Mouse (Mus musculus) limb, embryonic 10.5 days (tissue): ENCODE measurements around the gene Lurap1l. TPM values are rescaled to one million over a fixed set of nuclear protein-coding genes. Genes with fewer than 3 reads are reported as not detected.
"Not testable (repeated sequence)": the region's sequence is repeated elsewhere in the genome, so short reads cannot be mapped to it uniquely, and the experiment has no call there.

Source experiments
- DNase-seq: peaks from one replicate; pipeline ENCODE4 v3.0.0-alpha.2; 2017; ENCODE audit warnings: low spot score
- H3K27ac ChIP-seq: fragments of 300-500 bp; sonication (generic); 2 replicates; pipeline ENCODE4 v1.5.1; 2016; ENCODE audit warnings: mild to moderate bottlenecking
- H3K27me3 ChIP-seq: fragments of 300-500 bp; sonication (generic); 2 replicates; pipeline ENCODE4 v1.6.1; 2016; ENCODE audit warnings: low read depth, mild to moderate bottlenecking; ENCODE audit not compliant: poor library complexity, severe bottlenecking
- H3K36me3 ChIP-seq: fragments of 300-500 bp; sonication (generic); 2 replicates; pipeline ENCODE4 v1.6.1; 2016; ENCODE audit warnings: mild to moderate bottlenecking, moderate library complexity
- H3K4me1 ChIP-seq: fragments of 300-500 bp; sonication (generic); 2 replicates; pipeline ENCODE4 v1.6.1; 2016
- H3K4me3 ChIP-seq: fragments of 300-500 bp; sonication (generic); 2 replicates; pipeline ENCODE4 v1.5.1; 2016; ENCODE audit warnings: mild to moderate bottlenecking, moderate library complexity
- H3K9me3 ChIP-seq: fragments of 300-500 bp; sonication (generic); replicated peaks from 2 replicates; pipeline ENCODE4 v1.6.1; 2016; ENCODE audit warnings: mild to moderate bottlenecking
- WGBS: fragments of 180-500 bp; shearing (Covaris S2); methylation state at CpG from one replicate; pipeline ENCODE4 v1.1.7; 2016; 5-methylcytosine and 5-hydroxymethylcytosine counted together
- polyA plus RNA-seq: library from polyadenylated mRNA; unstranded; fragments of >200 nt; fragmentation: Nextera tagmentation; extraction: Ambion mirVana; gene quantifications from 2 replicates; pipeline ENCODE4 v1.2.1, GENCODE M21; 2016

The Lurap1l gene
- polyA plus RNA-seq, 1 experiment from 2014 or later, result 1.4 TPM

DNA sequence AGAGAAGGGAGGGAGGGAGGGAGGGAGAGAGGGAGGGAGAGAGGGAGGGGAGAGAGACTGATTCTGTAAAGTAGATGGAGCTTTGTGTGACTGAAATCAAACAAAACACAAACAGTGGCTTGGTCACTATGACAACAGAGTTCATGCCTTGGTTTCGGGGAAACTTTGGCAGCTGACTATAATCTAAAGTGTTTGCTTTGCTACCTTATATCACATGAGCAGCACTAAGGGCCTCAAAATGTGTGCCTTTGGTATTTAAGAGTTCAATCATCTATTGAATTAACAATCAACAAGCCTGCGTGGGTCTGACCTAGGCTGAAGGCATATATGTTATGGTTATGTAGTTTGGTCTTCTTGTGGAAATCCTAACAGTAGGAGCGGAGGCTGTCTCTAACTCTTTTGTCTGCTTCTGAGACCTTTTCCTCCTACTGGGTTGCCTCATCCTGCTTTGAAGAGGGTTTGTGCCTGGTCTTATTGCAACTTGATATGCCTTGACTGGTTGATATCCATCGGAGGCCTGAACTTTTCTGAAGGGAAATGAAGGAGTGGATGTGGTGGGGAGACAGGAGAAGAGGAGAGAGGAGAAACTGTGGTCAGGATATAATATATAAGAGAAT is 15.1 kb upstream of the Lurap1l start:
- no peaks in the 10 kb centered on the region for H3K4me1 ChIP-seq
- WGBS, result 78% methylated on average over 4 of the region's 4 CpGs

GRCm38 (mm10) chr4:80906726-80907125 is 3.7 kb upstream of the Lurap1l start:
- H3K27me3 ChIP-seq, result no peaks in the 10 kb centered on the region
- H3K27ac ChIP-seq, result no peak overlapping the region
- H3K4me1 ChIP-seq, result peaks cover 6% of the 10 kb centered on the region; the same call in 1 of the 2 replicates
- no peak for DNase-seq
- WGBS, result 84% methylated on average over 3 of the region's 3 CpGs
- H3K36me3 ChIP-seq, result no peaks in the 10 kb centered on the region
- H3K9me3 ChIP-seq, result no peaks in the 10 kb centered on the region
- H3K4me3 ChIP-seq, result no peak overlapping the region

More for the DNA sequence above, 15.1 kb upstream of the Lurap1l start:
- no peak for DNase-seq
- Histone ChIP-seq H3K9me3 (no peaks in the 10 kb centered on the region), H3K36me3 (no peaks in the 10 kb centered on the region), H3K27me3 (no peaks in the 10 kb centered on the region), H3K4me3 (no peak overlapping the region), H3K27ac (no peak overlapping the region)

DNA sequence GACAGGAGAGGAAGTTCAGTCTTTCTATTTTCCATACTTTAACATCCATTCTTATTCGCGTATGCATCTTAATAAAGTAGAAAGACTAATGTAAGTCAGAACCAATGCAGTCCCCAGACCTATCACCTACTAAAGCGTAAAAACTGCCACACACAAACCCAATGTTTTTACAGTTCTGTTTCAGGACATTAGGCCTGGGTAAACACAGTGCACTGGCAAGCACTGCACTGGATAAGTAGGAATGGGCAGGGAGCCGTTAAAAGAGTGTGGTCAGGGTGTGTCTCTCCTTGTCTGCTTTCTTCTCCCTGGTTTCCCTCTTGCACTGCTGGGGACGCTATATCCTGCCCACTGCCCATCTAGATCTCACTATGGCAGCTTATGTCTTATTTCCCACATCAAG is 2.5 kb upstream of the Lurap1l start:
- Histone ChIP-seq H3K9me3 (no peaks in the 10 kb centered on the region), H3K36me3 (no peaks in the 10 kb centered on the region), H3K27ac (no peak overlapping the region), H3K27me3 (no peaks in the 10 kb centered on the region), H3K4me3 (no peak overlapping the region), H3K4me1 (peaks cover 12% of the 10 kb centered on the region; the same call in 1 of the 2 replicates)
- DNase-seq, result no peak
- 76% methylated on average over 5 of the region's 5 CpGs for WGBS

- Histone ChIP-seq H3K4me1 (peaks cover 12% of the 10 kb centered on the region; the same call in 1 of the 2 replicates), H3K9me3 (no peaks in the 10 kb centered on the region)
Observed at GRCm38 (mm10) chr4:80908902-80909301, 1.5 kb upstream of the Lurap1l start.

DNA sequence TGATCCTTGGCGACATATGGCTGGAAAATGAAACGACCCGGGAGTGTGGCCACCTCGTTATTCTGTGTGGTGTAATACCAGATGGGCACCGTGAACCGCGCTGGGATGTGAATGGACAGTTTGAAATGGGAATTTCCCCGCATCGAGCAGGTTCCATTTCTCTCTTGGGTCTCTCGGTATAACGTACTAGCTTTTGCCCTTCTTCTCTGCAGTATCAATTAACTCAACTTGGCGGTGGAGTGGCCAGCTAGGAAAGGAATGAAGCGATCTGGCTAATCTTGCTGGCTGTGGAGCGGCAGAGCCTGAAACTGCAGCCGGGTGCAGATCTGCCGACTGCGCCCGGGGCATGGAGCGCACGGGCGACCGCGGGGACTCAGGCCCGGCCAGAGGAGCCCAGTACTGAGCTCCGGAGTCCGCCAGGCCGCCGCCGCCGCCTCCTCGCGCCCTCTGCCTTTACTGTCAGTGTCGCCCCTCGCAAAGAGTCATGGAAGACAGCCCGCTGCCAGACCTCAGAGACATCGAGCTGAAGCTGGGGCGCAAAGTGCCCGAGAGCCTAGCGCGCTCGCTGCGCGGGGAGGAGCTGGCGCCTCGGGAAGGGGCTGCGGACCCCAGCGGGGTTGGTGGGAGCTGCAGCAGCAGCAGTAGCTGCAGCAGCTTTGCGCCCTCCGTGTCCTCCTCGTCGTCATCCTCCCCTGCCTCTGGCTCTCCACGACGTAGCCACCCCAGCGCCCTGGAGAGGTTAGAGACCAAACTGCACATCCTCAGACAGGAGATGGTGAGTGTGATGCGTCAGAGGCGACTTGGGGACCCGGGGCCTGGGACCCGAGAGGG is 640 bp downstream of the Lurap1l start:
- H3K27ac ChIP-seq, result peak overlapping the region; percentile 65
- peak overlapping the region; percentile 75 for H3K4me3 ChIP-seq
- no peaks in the 10 kb centered on the region for H3K36me3 ChIP-seq
- under 1% methylated on average over 57 of the region's 58 CpGs for WGBS
- H3K9me3 ChIP-seq, result no peaks in the 10 kb centered on the region
- DNase-seq, result peak; percentile 67
- no peaks in the 10 kb centered on the region for H3K27me3 ChIP-seq
- peaks cover 12% of the 10 kb centered on the region; the same call in 1 of the 2 replicates for H3K4me1 ChIP-seq

More at GRCm38 (mm10) chr4:80908902-80909301, 1.5 kb upstream of the Lurap1l start:
- WGBS, result 92% methylated on average over 4 of the region's 4 CpGs
- H3K4me3 ChIP-seq, result no peak overlapping the region
- no peaks in the 10 kb centered on the region for H3K27me3 ChIP-seq
- no peak for DNase-seq
- no peaks in the 10 kb centered on the region for H3K36me3 ChIP-seq
- H3K27ac ChIP-seq, result no peak overlapping the region

- no peaks in the 10 kb centered on the region for H3K27me3 ChIP-seq
- no peaks in the 10 kb centered on the region for H3K9me3 ChIP-seq
- H3K4me3 ChIP-seq, result peak overlapping the region; percentile 75
- 2% methylated on average over 26 of the region's 27 CpGs for WGBS
- H3K36me3 ChIP-seq, result no peaks in the 10 kb centered on the region
- peak overlapping the region; percentile 65 for H3K27ac ChIP-seq
- peaks cover 12% of the 10 kb centered on the region; the same call in 1 of the 2 replicates for H3K4me1 ChIP-seq
- DNase-seq, result peak; percentile 86
Observed at GRCm38 (mm10) chr4:80911706-80912540, 1.5 kb downstream of the Lurap1l start.

GRCm38 (mm10) chr4:80915211-80915610 is 4.8 kb downstream of the Lurap1l start:
- Histone ChIP-seq H3K27me3 (no peaks in the 10 kb centered on the region), H3K4me3 (no peak overlapping the region), H3K9me3 (no peaks in the 10 kb centered on the region), H3K27ac (no peak overlapping the region), H3K36me3 (no peaks in the 10 kb centered on the region), H3K4me1 (peaks cover 12% of the 10 kb centered on the region; the same call in 1 of the 2 replicates)
- WGBS, result 78% methylated on average over 2 of the region's 2 CpGs
- DNase-seq, result no peak

- H3K9me3 ChIP-seq, result no peaks in the 10 kb centered on the region
- no peaks in the 10 kb centered on the region for H3K36me3 ChIP-seq
- no peak for DNase-seq
- no peak overlapping the region for H3K27ac ChIP-seq
- no peak overlapping the region for H3K4me3 ChIP-seq
- no peaks in the 10 kb centered on the region for H3K27me3 ChIP-seq
- 66% methylated on average over 3 of the region's 3 CpGs for WGBS
- 0 out of 2 replicates have a peak, but pooled peaks cover 6% of the 10 kb centered on the region for H3K4me1 ChIP-seq
Observed at GRCm38 (mm10) chr4:80916695-80917094, 6.2 kb downstream of the Lurap1l start.

- not testable (repeated sequence) for H3K9me3 ChIP-seq, H3K4me1 ChIP-seq, H3K27ac ChIP-seq, H3K4me3 ChIP-seq, DNase-seq, H3K36me3 ChIP-seq, H3K27me3 ChIP-seq
- 68% methylated on average over 1 of the region's 1 CpGs for WGBS
Observed at GRCm38 (mm10) chr4:80917128-80917527, 6.7 kb downstream of the Lurap1l start.

DNA sequence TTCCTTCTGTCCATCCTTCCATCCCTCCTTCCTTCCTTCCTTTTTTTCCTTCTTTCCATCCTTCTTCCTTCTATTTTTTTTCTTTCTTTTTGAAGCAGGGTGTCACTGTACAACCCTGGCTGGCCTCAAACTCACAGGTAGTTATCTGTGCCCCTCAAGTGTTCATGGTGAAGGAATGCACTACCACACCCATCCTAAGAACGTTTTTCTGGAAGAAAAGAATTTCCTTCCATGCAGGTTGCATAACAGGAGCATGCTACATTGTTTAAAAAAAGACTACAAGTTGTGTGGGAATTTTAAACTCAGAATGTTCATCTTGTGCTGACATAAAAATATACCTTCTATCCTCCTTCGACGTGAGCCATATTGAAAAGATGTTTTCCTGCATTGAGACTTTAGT is 7.4 kb downstream of the Lurap1l start:
- Histone ChIP-seq H3K36me3 (no peaks in the 10 kb centered on the region), H3K4me3 (no peak overlapping the region), H3K27me3 (no peaks in the 10 kb centered on the region), H3K4me1 (no peaks in the 10 kb centered on the region), H3K27ac (no peak overlapping the region), H3K9me3 (no peaks in the 10 kb centered on the region)
- WGBS, result 80% methylated on average over 3 of the region's 3 CpGs
- no peak for DNase-seq

DNA sequence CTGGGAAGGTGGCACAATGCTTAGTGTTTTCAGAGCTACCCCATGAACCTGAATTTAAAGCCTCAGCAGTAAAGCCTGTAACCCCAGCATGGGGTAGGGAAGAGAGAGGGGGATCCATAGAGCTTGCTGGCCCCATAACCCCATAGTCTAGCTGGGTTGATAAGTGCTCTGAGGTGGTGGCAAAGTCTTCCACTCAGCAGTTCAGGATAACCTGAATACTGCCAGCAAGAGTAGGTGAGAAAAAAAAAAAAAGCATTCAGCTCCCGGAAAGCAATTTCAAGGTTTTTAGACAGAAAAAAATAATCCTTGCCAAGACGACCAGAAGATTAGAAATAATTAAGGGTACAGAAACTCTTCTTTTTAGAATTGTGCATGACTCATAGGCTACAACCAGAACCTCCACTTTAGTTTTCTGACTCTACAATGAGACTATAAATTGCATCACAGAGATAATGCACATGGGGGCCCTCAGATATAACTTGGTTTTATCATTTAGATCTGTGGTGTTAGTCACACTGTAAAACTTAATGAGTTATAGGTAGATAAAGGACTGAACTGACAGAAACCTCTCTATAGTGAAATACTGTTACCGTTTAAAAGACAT is 8.2 kb downstream of the Lurap1l start:
- no peak overlapping the region for H3K4me3 ChIP-seq
- WGBS, result 81% methylated on average over 3 of the region's 3 CpGs

DNA sequence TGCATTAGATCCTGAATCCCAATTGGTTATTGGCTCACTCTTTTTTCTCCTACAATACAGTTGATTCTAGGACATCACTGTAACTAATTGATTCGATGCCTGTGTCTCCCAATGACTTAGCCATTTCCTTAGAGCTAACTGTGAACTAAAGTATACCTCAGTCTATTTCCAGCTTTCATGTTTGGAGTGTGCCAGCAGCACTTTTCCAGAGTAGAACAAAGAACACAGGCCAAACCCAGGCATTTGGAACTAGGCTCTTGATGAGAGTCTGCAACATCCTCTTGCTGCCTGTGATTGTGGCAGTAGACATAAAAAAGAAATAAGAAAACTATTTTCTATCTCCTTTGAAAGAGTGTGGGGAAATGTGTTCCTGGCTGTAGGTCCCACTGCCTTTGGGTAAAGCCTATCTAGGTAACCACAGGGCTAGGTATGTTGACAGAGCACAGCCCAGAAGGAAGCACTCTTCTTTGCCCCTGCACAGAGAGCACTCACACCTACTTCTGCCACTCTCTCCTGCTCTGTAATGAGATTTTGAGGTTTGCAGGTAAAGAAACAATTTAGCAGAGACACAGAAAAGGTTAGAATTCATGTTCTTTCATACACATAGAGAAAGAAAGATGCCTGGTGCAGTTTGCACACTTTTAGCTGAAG is 8.9 kb downstream of the Lurap1l start:
- 84% methylated on average over 1 of the region's 1 CpGs for WGBS
- Histone ChIP-seq H3K4me3 (no peak overlapping the region), H3K36me3 (no peaks in the 10 kb centered on the region), H3K9me3 (no peaks in the 10 kb centered on the region), H3K4me1 (no peaks in the 10 kb centered on the region), H3K27ac (no peak overlapping the region), H3K27me3 (no peaks in the 10 kb centered on the region)
- DNase-seq, result no peak

More for the DNA sequence above, 8.2 kb downstream of the Lurap1l start:
- no peaks in the 10 kb centered on the region for H3K4me1 ChIP-seq
- no peaks in the 10 kb centered on the region for H3K27me3 ChIP-seq
- no peak overlapping the region for H3K27ac ChIP-seq
- no peaks in the 10 kb centered on the region for H3K36me3 ChIP-seq
- H3K9me3 ChIP-seq, result no peaks in the 10 kb centered on the region
- no peak for DNase-seq
